Mouse (Mus musculus) liver, adult 2 months (tissue): ENCODE data around the gene Snx4. TPM values are rescaled to one million over a fixed set of nuclear protein-coding genes. Genes with fewer than 3 reads are reported as not detected.
A peak's percentile ranks its signal among the peaks of the same experiment; 100 is the strongest.

Source experiments
- DNase-seq: peaks from one replicate; pipeline ENCODE4 v3.0.0-alpha.2; 2011; ENCODE audit warnings: low read depth, low spot score; ENCODE audit errors: extremely low read depth
- H3K27ac ChIP-seq: fragments of 200-500 bp; replicated peaks from 2 replicates; pipeline ENCODE4 v1.5.1; 2012; ENCODE audit warnings: low read depth, mild to moderate bottlenecking, control low read depth, inconsistent platforms, low read length; ENCODE audit not compliant: insufficient read depth
- H3K27me3 ChIP-seq: fragments of 200-500 bp; 2 replicates; pipeline ENCODE4 v1.6.1; 2012; ENCODE audit warnings: mild to moderate bottlenecking, moderate library complexity, low read length, inconsistent platforms; ENCODE audit not compliant: control insufficient read depth, insufficient read depth
- H3K36me3 ChIP-seq: fragments of 200-500 bp; 2 replicates; pipeline ENCODE4 v1.6.1; 2012; ENCODE audit warnings: low read length, inconsistent platforms; ENCODE audit not compliant: control insufficient read depth, insufficient read depth
- H3K4me1 ChIP-seq: fragments of 200-500 bp; 2 replicates; pipeline ENCODE4 v1.6.1; 2011; ENCODE audit warnings: low read length; ENCODE audit not compliant: control insufficient read depth, insufficient read depth
- H3K4me3 ChIP-seq: fragments of 200-500 bp; 2 replicates; pipeline ENCODE4 v1.5.1; 2011; ENCODE audit warnings: low read depth, mild to moderate bottlenecking, control low read depth, low read length, moderate library complexity; ENCODE audit not compliant: insufficient read depth
- H3K79me2 ChIP-seq: fragments of 200-500 bp; 2 replicates; pipeline ENCODE4 v1.6.1; 2012; ENCODE audit warnings: inconsistent platforms, mild to moderate bottlenecking, low read length, moderate library complexity; ENCODE audit not compliant: control insufficient read depth, insufficient read depth
- H3K9ac ChIP-seq: fragments of 200-500 bp; 2 replicates; pipeline ENCODE4 v1.6.1; 2012; ENCODE audit warnings: low read depth, mild to moderate bottlenecking, control low read depth, inconsistent platforms, low read length
- CTCF ChIP-seq: fragments of 200-500 bp; IDR thresholded peaks from 2 replicates; pipeline ENCODE4 v1.5.1; 2011; ENCODE audit warnings: low read depth, low read length, control low read depth
- POLR2A ChIP-seq: fragments of 200-500 bp; IDR thresholded peaks from 2 replicates; pipeline ENCODE4 v1.6.1; 2011; ENCODE audit warnings: low read length, control low read depth; ENCODE audit not compliant: insufficient read depth; ENCODE audit errors: extremely low read depth
- WGBS: fragments of 180-500 bp; shearing (Covaris S2); methylation state at CpG from one replicate; pipeline ENCODE4 v1.1.7; 2018; 5-methylcytosine and 5-hydroxymethylcytosine counted together
- polyA plus RNA-seq: library from polyadenylated mRNA; depleted of rRNA; stranded (reverse); fragments of >200 nt; gene quantifications from 2 replicates; pipeline ENCODE4 v1.2.3, GENCODE M21; 2012
- total RNA-seq: library from RNA; depleted of rRNA; stranded (reverse); fragments of >200 nt; gene quantifications from 2 replicates; pipeline ENCODE4 v1.2.3, GENCODE M21; 2014

The Snx4 gene
- total and polyA plus RNA-seq, 2 experiments = 6.0 to 28.9 TPM

DNA sequence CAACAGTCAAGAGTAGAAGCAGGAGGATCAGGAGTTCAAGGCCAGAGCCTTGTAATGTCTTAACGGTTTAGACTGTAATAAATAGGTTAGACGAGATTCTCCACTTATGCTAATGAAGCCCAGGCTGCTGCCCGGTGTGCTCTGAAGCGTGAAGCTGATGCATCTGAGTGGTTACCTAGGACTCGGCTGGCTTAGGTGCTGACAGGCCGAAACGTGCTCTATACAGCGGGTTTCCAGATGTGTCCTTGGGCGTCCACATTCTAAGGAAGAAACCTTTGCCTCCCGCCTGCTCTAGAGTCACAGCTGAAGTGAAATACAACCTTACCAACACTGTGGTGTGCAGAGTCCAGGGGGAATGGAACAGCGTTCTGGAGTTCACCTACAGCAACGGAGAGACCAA lies 17.1 kb upstream of the Snx4 start:
- no peak for DNase-seq
- Histone ChIP-seq H3K79me2 (no peaks in the 10 kb centered on the region), H3K36me3 (peaks cover 54% of the 10 kb centered on the region), H3K27me3 (no peaks in the 10 kb centered on the region), H3K27ac (no peak overlapping the region), H3K4me1 (no peaks in the 10 kb centered on the region), H3K4me3 (no peak overlapping the region), H3K9ac (no peak overlapping the region)
- TF ChIP-seq CTCF (no peak), POLR2A (no peak)
- WGBS = 94% methylated on average over 12 of the region's 12 CpGs

DNA sequence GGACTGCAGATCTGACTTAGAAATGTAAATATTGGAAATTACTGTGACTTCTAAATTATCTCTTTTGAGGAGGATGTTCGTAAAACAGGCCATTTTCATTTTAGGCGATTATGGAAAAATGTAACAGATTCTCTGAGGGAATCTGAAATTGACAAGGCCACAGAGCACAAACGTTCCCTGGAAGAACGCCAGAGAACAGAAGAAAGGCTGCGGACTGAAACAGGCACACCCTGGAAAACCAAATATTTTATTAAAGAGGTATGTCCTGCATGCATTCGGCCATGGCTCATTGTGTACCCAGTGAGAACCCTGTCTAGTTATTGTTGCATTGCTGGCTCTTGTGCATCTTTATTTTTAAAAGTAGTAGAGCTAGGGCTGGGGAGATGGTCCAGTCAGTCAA lies 15.1 kb upstream of the Snx4 start:
- 56% methylated on average over 6 of the region's 6 CpGs for WGBS
- Histone ChIP-seq H3K27me3 (no peaks in the 10 kb centered on the region), H3K79me2 (no peaks in the 10 kb centered on the region), H3K27ac (no peak overlapping the region), H3K4me3 (no peak overlapping the region), H3K9ac (no peak overlapping the region), H3K36me3 (peaks cover 46% of the 10 kb centered on the region), H3K4me1 (no peaks in the 10 kb centered on the region)
- TF ChIP-seq POLR2A (no peak), CTCF (no peak)
- no peak for DNase-seq

DNA sequence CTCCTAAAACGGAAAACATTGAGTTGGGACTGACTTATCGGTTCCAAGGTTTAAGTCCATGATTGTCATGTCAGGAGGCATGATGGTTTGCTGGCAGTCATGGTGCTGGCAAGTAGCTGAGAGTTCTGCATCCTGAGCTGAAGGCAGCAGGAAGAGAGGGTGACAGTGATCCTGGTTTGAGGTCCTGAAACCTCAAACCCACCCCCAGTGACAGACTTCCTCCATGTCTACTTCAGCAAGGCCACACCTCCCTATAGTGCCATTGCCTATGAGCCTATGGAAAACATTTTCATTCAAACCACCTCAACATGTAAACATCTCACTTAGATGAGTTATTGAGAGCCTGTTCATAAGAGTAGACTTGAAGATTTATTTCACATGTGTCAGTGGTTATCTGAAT lies 11.9 kb upstream of the Snx4 start:
- peaks cover 41% of the 10 kb centered on the region for H3K36me3 ChIP-seq
- WGBS = 88% methylated on average over 2 of the region's 2 CpGs
- H3K4me3 ChIP-seq = no peak overlapping the region
- no peaks in the 10 kb centered on the region for H3K27me3 ChIP-seq
- DNase-seq = no peak
- no peaks in the 10 kb centered on the region for H3K79me2 ChIP-seq
- H3K9ac ChIP-seq = no peak overlapping the region
- H3K27ac ChIP-seq = no peak overlapping the region
- TF ChIP-seq CTCF = no peak
- TF ChIP-seq POLR2A = no peak
- no peaks in the 10 kb centered on the region for H3K4me1 ChIP-seq

DNA sequence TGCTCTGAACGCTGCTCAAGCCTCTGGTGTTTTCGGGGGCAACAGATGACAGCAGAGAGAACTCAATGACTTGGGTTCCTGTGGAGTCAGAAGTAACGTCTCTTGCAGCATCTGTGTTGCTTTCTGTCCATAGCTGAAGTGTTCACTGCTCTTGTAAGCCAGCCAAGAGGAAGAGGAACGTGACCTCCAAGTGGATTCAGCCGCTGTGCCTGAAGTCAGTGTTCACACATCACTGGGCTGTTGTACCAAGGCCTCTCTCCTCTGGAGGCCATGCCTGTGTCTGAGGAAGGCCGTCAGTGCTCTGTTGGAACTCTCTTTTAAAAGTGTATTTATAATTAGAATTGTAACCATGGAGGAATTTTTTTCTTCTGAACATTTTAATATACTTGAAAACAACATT lies 9.2 kb upstream of the Snx4 start:
- Histone ChIP-seq H3K4me1 (no peaks in the 10 kb centered on the region), H3K27me3 (no peaks in the 10 kb centered on the region), H3K9ac (no peak overlapping the region), H3K4me3 (no peak overlapping the region), H3K36me3 (peaks cover 30% of the 10 kb centered on the region), H3K79me2 (no peaks in the 10 kb centered on the region), H3K27ac (no peak overlapping the region)
- no peak for TF ChIP-seq CTCF
- TF ChIP-seq POLR2A = no peak
- 68% methylated on average over 6 of the region's 6 CpGs for WGBS
- DNase-seq = no peak

DNA sequence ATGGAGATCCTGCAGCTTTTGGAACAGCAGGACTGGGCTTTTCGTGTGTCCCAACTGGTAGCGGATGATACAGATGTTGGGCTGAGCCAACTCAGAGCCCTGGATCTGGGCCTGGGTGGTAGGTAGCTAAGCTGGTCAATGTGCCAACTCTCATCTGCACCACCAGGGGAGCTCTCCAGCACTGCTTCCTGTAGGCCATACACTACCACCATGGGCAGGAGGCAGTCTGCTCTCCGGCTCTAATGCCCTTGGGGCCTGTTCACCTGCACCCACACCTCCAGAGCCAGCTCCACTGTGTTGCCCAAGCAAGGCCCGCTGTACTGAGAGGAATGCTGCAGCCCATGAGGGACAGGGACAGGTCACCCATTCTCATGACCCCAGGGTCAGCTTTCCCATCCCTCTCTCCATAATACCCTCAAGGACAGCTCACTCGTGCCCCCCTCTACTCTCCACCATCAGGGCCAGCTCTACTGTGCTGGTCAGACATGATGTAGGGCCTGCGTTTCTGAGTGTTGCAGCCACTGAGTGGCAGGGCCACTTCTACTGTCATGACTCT lies 7.0 kb upstream of the Snx4 start:
- 82% methylated on average over 6 of the region's 6 CpGs for WGBS
- DNase-seq = no peak

DNA sequence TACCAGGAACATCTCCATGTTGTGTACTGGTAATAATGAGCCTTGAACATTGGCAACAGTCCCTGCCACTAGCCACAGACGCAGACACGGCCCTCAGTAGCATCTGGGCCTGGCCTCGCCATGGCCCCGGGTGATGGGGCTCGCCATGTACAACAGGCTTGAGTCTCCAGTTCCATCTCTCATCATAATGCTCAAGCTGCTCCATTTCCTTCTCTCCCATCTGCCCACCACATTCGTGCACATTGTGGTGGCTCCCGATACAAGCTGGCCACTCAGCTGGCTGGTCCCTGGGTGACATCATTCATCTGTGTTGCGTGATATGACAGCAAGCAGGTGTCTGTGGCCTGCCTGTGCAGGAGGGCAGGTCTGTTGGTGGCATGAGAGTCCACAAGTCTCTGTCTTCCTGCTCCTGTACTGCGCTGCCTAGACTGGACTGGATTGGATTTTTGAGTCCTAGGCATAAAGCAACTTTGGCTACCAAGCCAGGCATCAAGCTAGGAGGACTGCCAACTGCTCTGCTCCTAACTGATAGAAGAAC lies 6.2 kb upstream of the Snx4 start:
- DNase-seq = no peak
- Histone ChIP-seq H3K9ac (no peak overlapping the region), H3K79me2 (no peaks in the 10 kb centered on the region), H3K27ac (no peak overlapping the region), H3K4me3 (no peak overlapping the region), H3K36me3 (peaks cover 11% of the 10 kb centered on the region), H3K27me3 (no peaks in the 10 kb centered on the region), H3K4me1 (no peaks in the 10 kb centered on the region)
- TF ChIP-seq CTCF (no peak), POLR2A (no peak)
- 96% methylated on average over 9 of the region's 9 CpGs for WGBS

More for the DNA sequence above, 7.0 kb upstream of the Snx4 start:
- Histone ChIP-seq H3K27ac (no peak overlapping the region), H3K4me1 (no peaks in the 10 kb centered on the region), H3K4me3 (no peak overlapping the region), H3K36me3 (peaks cover 17% of the 10 kb centered on the region), H3K27me3 (no peaks in the 10 kb centered on the region), H3K79me2 (no peaks in the 10 kb centered on the region), H3K9ac (no peak overlapping the region)
- TF ChIP-seq CTCF = peak; percentile 48
- no peak for TF ChIP-seq POLR2A
